Mouse (Mus musculus) liver, adult 10 weeks (tissue): Measurements from ENCODE around the gene Zfp60. TPM values are rescaled to one million over a fixed set of nuclear protein-coding genes. Genes with fewer than 3 reads are reported as not detected.

ENCODE experiments used
- polyA plus RNA-seq: library from polyadenylated mRNA; stranded (reverse); fragments of 350-450 nt; fragmentation: Illumina TruSeq; extraction: RNeasy Lipid Tissue Mini Kit (QIAGEN cat#74804); gene quantifications from one replicate; pipeline ENCODE4 v1.2.3, GENCODE M21; 2014; ENCODE audit warnings: low read depth, low replicate concordance

Zfp60 gene
- 8.8 TPM for polyA plus RNA-seq

DNA sequence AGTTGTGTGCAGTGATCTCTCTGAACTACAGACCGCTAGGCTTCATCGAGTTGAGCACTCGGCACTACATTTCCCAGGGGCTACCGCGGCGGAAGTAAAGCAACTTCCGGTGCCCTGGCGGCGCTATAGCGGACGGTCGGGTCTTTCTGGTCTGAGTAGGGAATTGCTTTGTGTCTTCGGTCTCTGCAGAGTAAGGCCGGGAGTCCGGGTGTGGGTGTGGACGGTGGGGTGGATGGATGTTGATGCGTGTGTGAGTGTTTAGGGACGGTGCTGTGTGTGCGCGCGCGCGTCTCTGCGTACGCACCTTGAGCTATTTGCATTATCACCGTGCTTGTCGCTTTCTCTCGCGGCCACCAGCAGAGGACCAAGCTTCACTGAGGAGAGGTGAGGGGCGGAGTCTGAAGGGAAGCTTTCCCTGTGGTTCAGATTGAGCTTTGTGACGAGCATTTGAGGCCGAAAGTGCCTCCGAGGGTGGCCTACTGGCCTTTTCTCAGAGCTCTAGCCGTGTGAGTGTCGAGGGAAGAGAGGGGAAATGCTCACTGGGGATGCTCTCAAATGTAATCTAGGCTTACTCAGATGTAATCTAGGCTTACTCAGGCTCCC is at the start of gene Zfp60:
TSS of gene Zfp60 (plus strand) at position 109 of the 603 bp plus-strand sequence.

DNA sequence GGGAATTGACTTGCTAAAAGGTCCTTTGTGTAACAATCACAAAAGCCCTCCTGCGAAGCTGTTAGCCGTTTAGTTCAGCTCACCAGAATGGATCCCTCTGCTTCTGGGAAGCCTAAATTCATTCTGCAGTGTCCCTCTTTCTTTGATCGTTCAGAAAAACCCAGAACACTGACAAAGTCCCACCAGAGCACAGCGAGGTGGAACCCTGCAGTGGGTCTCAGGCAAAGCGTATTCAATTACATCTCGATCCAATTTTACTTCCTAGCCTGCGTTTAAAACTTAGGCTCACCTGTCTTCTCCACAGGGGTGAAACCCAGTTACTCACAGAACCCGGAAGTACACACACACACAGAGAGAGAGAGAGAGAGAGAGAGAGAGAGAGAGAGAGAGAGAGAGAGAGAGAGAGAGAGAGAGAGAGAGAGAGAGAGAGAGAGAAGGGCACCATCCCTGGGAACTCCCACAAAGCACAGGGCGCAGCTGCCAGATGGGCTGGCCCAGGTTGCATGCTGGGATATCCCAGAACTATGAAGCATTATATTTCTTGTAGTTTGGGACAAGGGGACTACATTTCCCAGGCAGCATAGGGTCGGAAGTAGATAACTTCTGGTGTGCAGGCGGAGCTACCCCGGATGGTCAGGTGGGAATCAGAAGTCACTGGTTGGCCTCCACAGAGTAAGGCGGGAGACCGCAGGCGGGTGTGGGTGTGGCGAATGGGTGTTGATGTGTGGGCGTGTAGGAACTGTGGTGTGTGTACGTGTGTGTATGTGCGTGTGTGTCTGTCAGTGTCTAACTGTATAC is 42.2 kb upstream of the Zfp60 start, which contains the start of gene Zfp607b:
TSS of gene Zfp607b (plus strand) at position 526 of the 798 bp plus-strand sequence.

Other genes with a start within 250 kb of the Zfp60 start
- gene Sertad1, start 244.5 kb upstream of the Zfp60 start, polyA plus RNA-seq: 0.56 TPM
- not detected for gene Prx, start 232.1 kb upstream of the Zfp60 start, polyA plus RNA-seq
- gene Hipk4, start 208.1 kb upstream of the Zfp60 start, polyA plus RNA-seq: not detected
- gene Pld3, start 178.2 kb upstream of the Zfp60 start, polyA plus RNA-seq: 0.58 TPM
- 2.3 TPM for gene 2310022A10Rik, start 178.2 kb upstream of the Zfp60 start, polyA plus RNA-seq
- gene Akt2, start 139.8 kb upstream of the Zfp60 start, polyA plus RNA-seq: 14.8 TPM
- not detected for gene Ttc9b, start 77.5 kb upstream of the Zfp60 start, polyA plus RNA-seq
- gene Map3k10, start 56.8 kb upstream of the Zfp60 start, polyA plus RNA-seq: 1.0 TPM
- 0.42 TPM for gene Zfp607b, start 42.0 kb upstream of the Zfp60 start, polyA plus RNA-seq
- gene Zfp626, start 75.8 kb downstream of the Zfp60 start, polyA plus RNA-seq: 4.6 TPM
- gene Zfp59, start 107.2 kb downstream of the Zfp60 start, polyA plus RNA-seq: 4.3 TPM
- gene Zfp607a, start 126.1 kb downstream of the Zfp60 start, polyA plus RNA-seq: 2.3 TPM
- gene Zfp974, start 198.1 kb downstream of the Zfp60 start, polyA plus RNA-seq: 4.2 TPM
- gene Zfp780b, start 247.8 kb downstream of the Zfp60 start, polyA plus RNA-seq: 8.6 TPM